Mouse (Mus musculus) erythroblast, embryonic 14.5 days (primary cell): Measurements from ENCODE around the gene Prickle2. TPM values are rescaled to one million over a fixed set of nuclear protein-coding genes. Genes with fewer than 3 reads are reported as not detected.

ENCODE experiments used
- H3K27me3 ChIP-seq: 2 replicates; pipeline ENCODE4 v1.6.1; 2012; ENCODE audit warnings: inconsistent platforms; ENCODE audit not compliant: control insufficient read depth
- H3K36me3 ChIP-seq: 2 replicates; pipeline ENCODE4 v1.6.1; 2012; ENCODE audit warnings: mild to moderate bottlenecking, inconsistent platforms; ENCODE audit not compliant: control insufficient read depth
- H3K4me1 ChIP-seq: 2 replicates; pipeline ENCODE4 v1.6.1; 2012; ENCODE audit warnings: inconsistent platforms; ENCODE audit not compliant: control insufficient read depth
- H3K4me3 ChIP-seq: replicated peaks from 2 replicates; pipeline ENCODE3; 2012; ENCODE audit warnings: moderate library complexity, mild to moderate bottlenecking, inconsistent platforms
- H3K9me3 ChIP-seq: 2 replicates; pipeline ENCODE4 v1.6.1; 2012; ENCODE audit warnings: low read length, inconsistent platforms, mixed read lengths; ENCODE audit not compliant: control insufficient read depth
- GATA1 ChIP-seq: IDR thresholded peaks from 2 replicates; pipeline ENCODE4 v1.6.1; 2012; ENCODE audit warnings: low read length, inconsistent platforms, mixed read lengths
- TAL1 ChIP-seq: IDR thresholded peaks from 3 replicates; pipeline ENCODE4 v1.6.1; 2012; ENCODE audit warnings: low read length, inconsistent platforms, mixed read lengths
- polyA plus RNA-seq: library from polyadenylated mRNA; stranded (reverse); fragments of >175 nt; gene quantifications from 2 replicates; pipeline ENCODE4 v1.2.3, GENCODE M21; 2012

Gene Prickle2
- polyA plus RNA-seq, 1 experiment = not detected

GRCm38 (mm10) chr6:92397876-92398275 lies 308.1 kb downstream of the Prickle2 start:
- TF ChIP-seq GATA1 = no peak
- Histone ChIP-seq H3K4me1 (no peaks in the 10 kb centered on the region), H3K4me3 (no peak overlapping the region), H3K27me3 (no peaks in the 10 kb centered on the region), H3K9me3 (no peaks in the 10 kb centered on the region), H3K36me3 (no peaks in the 10 kb centered on the region)

GRCm38 (mm10) chr6:92395556-92395955 lies 310.4 kb downstream of the Prickle2 start:
- H3K9me3 ChIP-seq = no peaks in the 10 kb centered on the region
- H3K36me3 ChIP-seq = no peaks in the 10 kb centered on the region
- H3K4me1 ChIP-seq = no peaks in the 10 kb centered on the region
- H3K27me3 ChIP-seq = no peaks in the 10 kb centered on the region
- H3K4me3 ChIP-seq = no peak overlapping the region
- no peak for TF ChIP-seq GATA1
- TF ChIP-seq TAL1 = no peak

GRCm38 (mm10) chr6:92395143-92395542 lies 310.8 kb downstream of the Prickle2 start:
- no peaks in the 10 kb centered on the region for H3K36me3 ChIP-seq
- TF ChIP-seq TAL1 (no peak), GATA1 (no peak)
- H3K27me3 ChIP-seq = no peaks in the 10 kb centered on the region
- H3K4me1 ChIP-seq = no peaks in the 10 kb centered on the region
- no peak overlapping the region for H3K4me3 ChIP-seq
- no peaks in the 10 kb centered on the region for H3K9me3 ChIP-seq

GRCm38 (mm10) chr6:92394628-92395027 lies 311.3 kb downstream of the Prickle2 start:
- TF ChIP-seq TAL1 (no peak), GATA1 (no peak)
- H3K4me1 ChIP-seq = no peaks in the 10 kb centered on the region
- H3K27me3 ChIP-seq = no peaks in the 10 kb centered on the region
- H3K9me3 ChIP-seq = no peaks in the 10 kb centered on the region
- H3K36me3 ChIP-seq = no peaks in the 10 kb centered on the region
- H3K4me3 ChIP-seq = no peak overlapping the region

GRCm38 (mm10) chr6:92390321-92390720 lies 315.6 kb downstream of the Prickle2 start:
- no peak overlapping the region for H3K4me3 ChIP-seq
- H3K4me1 ChIP-seq = no peaks in the 10 kb centered on the region
- no peak for TF ChIP-seq TAL1
- TF ChIP-seq GATA1 = no peak
- H3K27me3 ChIP-seq = no peaks in the 10 kb centered on the region
- no peaks in the 10 kb centered on the region for H3K36me3 ChIP-seq
- H3K9me3 ChIP-seq = no peaks in the 10 kb centered on the region

GRCm38 (mm10) chr6:92388681-92389080 lies 317.3 kb downstream of the Prickle2 start:
- H3K4me1 ChIP-seq = no peaks in the 10 kb centered on the region
- no peak overlapping the region for H3K4me3 ChIP-seq
- H3K9me3 ChIP-seq = no peaks in the 10 kb centered on the region
- TF ChIP-seq GATA1 (no peak), TAL1 (no peak)
- no peaks in the 10 kb centered on the region for H3K36me3 ChIP-seq
- no peaks in the 10 kb centered on the region for H3K27me3 ChIP-seq

- H3K36me3 ChIP-seq = no peaks in the 10 kb centered on the region
- H3K4me3 ChIP-seq = no peak overlapping the region
- no peaks in the 10 kb centered on the region for H3K4me1 ChIP-seq
- no peaks in the 10 kb centered on the region for H3K9me3 ChIP-seq
- no peak for TF ChIP-seq TAL1
- TF ChIP-seq GATA1 = no peak
- no peaks in the 10 kb centered on the region for H3K27me3 ChIP-seq
Measured at GRCm38 (mm10) chr6:92383196-92383782, 322.7 kb downstream of the Prickle2 start.

- TF ChIP-seq GATA1 (no peak), TAL1 (no peak)
- no peak overlapping the region for H3K4me3 ChIP-seq
- H3K4me1 ChIP-seq = no peaks in the 10 kb centered on the region
- no peaks in the 10 kb centered on the region for H3K36me3 ChIP-seq
- H3K27me3 ChIP-seq = no peaks in the 10 kb centered on the region
- H3K9me3 ChIP-seq = no peaks in the 10 kb centered on the region
Measured at GRCm38 (mm10) chr6:92381085-92381484, 324.9 kb downstream of the Prickle2 start.

- H3K36me3 ChIP-seq = no peaks in the 10 kb centered on the region
Measured at GRCm38 (mm10) chr6:92374826-92375225, 331.1 kb downstream of the Prickle2 start.

GRCm38 (mm10) chr6:92370896-92371295 lies 335.1 kb downstream of the Prickle2 start:
- Histone ChIP-seq H3K4me1 (no peaks in the 10 kb centered on the region), H3K36me3 (no peaks in the 10 kb centered on the region), H3K9me3 (no peaks in the 10 kb centered on the region), H3K4me3 (no peak overlapping the region), H3K27me3 (no peaks in the 10 kb centered on the region)
- TF ChIP-seq TAL1 (no peak), GATA1 (no peak)

More at GRCm38 (mm10) chr6:92374826-92375225, 331.1 kb downstream of the Prickle2 start:
- H3K4me1 ChIP-seq = no peaks in the 10 kb centered on the region
- TF ChIP-seq TAL1 (no peak), GATA1 (no peak)
- no peaks in the 10 kb centered on the region for H3K27me3 ChIP-seq
- H3K4me3 ChIP-seq = no peak overlapping the region
- H3K9me3 ChIP-seq = no peaks in the 10 kb centered on the region
